Comparison of ENCODE assay signal across 7 mouse cellular contexts in the genomic region with DNA sequence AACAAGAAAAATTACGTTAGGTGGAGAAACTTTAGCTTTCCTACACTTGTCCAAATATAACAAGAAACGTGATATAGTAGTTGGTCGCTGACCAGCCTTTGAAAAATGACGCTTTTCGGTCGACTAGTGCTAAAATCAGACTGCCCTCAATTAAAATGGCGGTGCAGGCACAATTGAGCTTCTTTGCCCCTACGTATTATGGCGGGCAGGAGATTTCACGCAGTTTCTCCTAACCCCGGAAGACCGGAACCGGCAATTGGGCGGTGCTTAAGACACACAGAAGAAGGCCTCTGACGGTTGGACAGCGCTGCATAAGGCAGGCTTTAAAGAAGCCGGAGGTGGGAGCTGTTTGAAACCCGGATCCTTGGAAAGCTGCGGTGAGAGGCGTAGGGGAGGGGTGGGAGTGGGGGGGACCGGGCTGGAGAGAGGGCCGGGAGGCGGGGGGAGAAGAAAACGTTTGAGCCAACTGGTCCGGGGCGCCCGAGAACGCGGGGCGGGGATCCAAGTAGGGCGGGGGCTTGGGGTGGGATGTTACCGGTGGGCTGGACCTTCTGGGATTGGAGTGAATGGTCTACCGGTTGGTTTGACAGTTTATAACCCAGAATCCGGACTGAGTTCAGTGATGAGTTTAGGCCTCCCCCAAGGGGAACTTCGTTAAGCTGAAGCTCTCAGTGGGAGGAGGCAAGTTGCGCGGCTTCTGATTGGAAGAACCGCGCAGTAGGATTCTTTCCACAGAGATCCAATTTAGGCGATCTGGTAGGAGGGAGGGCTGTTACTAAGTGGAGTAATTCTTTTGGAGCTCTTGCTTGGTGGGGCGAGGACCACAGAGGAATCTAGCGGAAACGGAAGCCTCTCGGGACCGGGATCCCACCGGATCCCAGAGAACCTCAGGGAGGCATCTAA. TPM values are rescaled to one million over a fixed set of nuclear protein-coding genes. Genes with fewer than 3 reads are reported as not detected.
A peak's percentile ranks its signal among the peaks of the same experiment; 100 is the strongest.
DNase-seq lines count a peak whose midpoint lies in the region; ATAC-seq lines count a peak whose summit lies in the region.

No protein-coding gene starts in this region.

- peak overlapping the region; percentile 89 for H3K4me2 ChIP-seq in intestine, embryonic 16.5 days (ENCODE audit: low read depth, low read length)
- peak overlapping the region; percentile 88 for H3K4me2 ChIP-seq in midbrain, embryonic 11.5 days

- peak overlapping the region; percentile 82 for H3K4me3 ChIP-seq in intestine, embryonic 16.5 days (ENCODE audit: low read length)
- peak overlapping the region; percentile 72 for H3K4me3 ChIP-seq in midbrain, embryonic 11.5 days (ENCODE audit: low read depth, low read length)

- H3K9ac ChIP-seq in intestine, embryonic 16.5 days (ENCODE audit: low read depth, low read length): peak overlapping the region; percentile 95
- H3K9ac ChIP-seq in midbrain, embryonic 11.5 days (ENCODE audit: low read length): peak overlapping the region; percentile 82

- H3K9me3 ChIP-seq in intestine, embryonic 16.5 days (ENCODE audit: control insufficient read depth, low read length): peaks cover 3% of the 10 kb centered on the region; the same call in 1 of the 2 replicates
- no peaks in the 10 kb centered on the region for H3K9me3 ChIP-seq in midbrain, embryonic 11.5 days (ENCODE audit: control insufficient read depth, low read length)

- peaks cover 28% of the 10 kb centered on the region for H3K36me3 ChIP-seq in intestine, embryonic 16.5 days (ENCODE audit: control insufficient read depth, insufficient read depth, low read length)
- peaks cover 27% of the 10 kb centered on the region for H3K36me3 ChIP-seq in midbrain, embryonic 11.5 days (ENCODE audit: control insufficient read depth, insufficient read depth, low read length)

- intact Hi-C loops in left cerebral cortex, postnatal 36 days (cut with DNase I): loop anchor here (5.0 kb wide), 1 partner anchor 109 kb away; no protein-coding TSS in a partner anchor

- peak; percentile 94 for DNase-seq in adrenal gland, adult 8-10 months
- DNase-seq in embryo, embryonic 9.5 days (ENCODE audit: extremely low spot score): peak; percentile 92
- DNase-seq in gastrocnemius, postnatal 4 days (ENCODE audit: low spot score in 2 of 2): peak; percentile 73 to 89
- peak; percentile 94 for DNase-seq in left cerebral cortex, postnatal 36 days (ENCODE audit: low spot score in 2 of 2)
- DNase-seq in midbrain, embryonic 11.5 days (ENCODE audit: low spot score, missing footprints): peak; percentile 98
- peak; percentile 96 for DNase-seq in skeletal muscle tissue, adult 2 months (ENCODE audit: low read depth, low spot score)

- peaks cover 8% of the 10 kb centered on the region for H3K4me1 ChIP-seq in intestine, embryonic 16.5 days (ENCODE audit: control insufficient read depth, insufficient read depth, low read length)
- peaks cover 8% of the 10 kb centered on the region for H3K4me1 ChIP-seq in midbrain, embryonic 11.5 days (ENCODE audit: control insufficient read depth, insufficient read depth, low read length)

- no peaks in the 10 kb centered on the region for H3K27me3 ChIP-seq in intestine, embryonic 16.5 days (replicated peaks; ENCODE audit: control insufficient read depth, insufficient read depth, low read length)
- no peaks in the 10 kb centered on the region for H3K27me3 ChIP-seq in midbrain, embryonic 11.5 days (ENCODE audit: control insufficient read depth, insufficient read depth, low read length)

- H3K27ac ChIP-seq in intestine, embryonic 16.5 days (ENCODE audit: low read length): peak overlapping the region; percentile 99
- peak overlapping the region; percentile 87 for H3K27ac ChIP-seq in midbrain, embryonic 11.5 days (ENCODE audit: low read depth, low read length)

- under 1% methylated on average over 42 of the region's 46 CpGs for WGBS in intestine, embryonic 16.5 days
- WGBS in midbrain, embryonic 11.5 days: under 1% methylated on average over 43 of the region's 46 CpGs

- ATAC-seq in intestine, embryonic 16.5 days: peak; percentile 93
- peak; percentile 93 for ATAC-seq in midbrain, embryonic 11.5 days (ENCODE audit: low FRiP score)

RNA-seq across cellular contexts. Expression of gene Fbrs, which starts 8.0 kb away (rescaled TPM):
- total RNA-seq in adrenal gland, adult 8-10 months (2022): 10 to 100 TPM; 64.6 to 98.2 (median 75.6) TPM
- total RNA-seq in gastrocnemius, postnatal 4 days (2021): 10 to 100 TPM; 39.7 to 51.3 TPM
- polyA plus RNA-seq in intestine, embryonic 16.5 days (2015; fragmentation: Nextera tagmentation; extraction: Ambion mirVana): 8.0 and 8.9 TPM in 2 replicates
- total RNA-seq in left cerebral cortex, postnatal 36 days (2021): 10 to 100 TPM; 48.7 to 61.4 TPM
- polyA plus RNA-seq in midbrain, embryonic 11.5 days (2014; fragmentation: Nextera tagmentation; extraction: Ambion mirVana): 9.8 and 10.7 TPM in 2 replicates

RNA-seq across cellular contexts. Expression of gene Prr14, which starts 11.6 kb away (rescaled TPM):
- total RNA-seq in adrenal gland, adult 8-10 months (2022): 10 to 100 TPM; 49.1 to 65.5 (median 58.2) TPM
- total RNA-seq in gastrocnemius, postnatal 4 days (2021): 10 to 100 TPM; 26.1 to 32.5 TPM
- polyA plus RNA-seq in intestine, embryonic 16.5 days (2015; fragmentation: Nextera tagmentation; extraction: Ambion mirVana): 36.2 and 39.8 TPM in 2 replicates
- total RNA-seq in left cerebral cortex, postnatal 36 days (2021): 10 to 100 TPM; 25.7 to 30.2 TPM
- polyA plus RNA-seq in midbrain, embryonic 11.5 days (2014; fragmentation: Nextera tagmentation; extraction: Ambion mirVana): 70.3 and 72.4 TPM in 2 replicates

RNA-seq across cellular contexts. Expression of gene Zfp689, which starts 22.0 kb away (rescaled TPM):
- 1 to 10 TPM; 3.8 to 6.7 (median 4.5) TPM for total RNA-seq in adrenal gland, adult 8-10 months (2022)
- total RNA-seq in gastrocnemius, postnatal 4 days (2021): 1 to 10 TPM; 3.3 to 3.4 TPM
- polyA plus RNA-seq in intestine, embryonic 16.5 days (2015; fragmentation: Nextera tagmentation; extraction: Ambion mirVana): 4.5 and 5.9 TPM in 2 replicates
- total RNA-seq in left cerebral cortex, postnatal 36 days (2021): 1 to 10 TPM; 5.8 to 7.9 TPM
- 12.6 and 15.0 TPM in 2 replicates for polyA plus RNA-seq in midbrain, embryonic 11.5 days (2014; fragmentation: Nextera tagmentation; extraction: Ambion mirVana)

RNA-seq across cellular contexts. Expression of gene Srcap, which starts 40.8 kb away (rescaled TPM):
- 100 to 1,000 TPM; 103 to 156 (median 120) TPM for total RNA-seq in adrenal gland, adult 8-10 months (2022)
- total RNA-seq in gastrocnemius, postnatal 4 days (2021): 10 to 100 TPM; 70.3 to 78.6 TPM
- 18.4 and 18.6 TPM in 2 replicates for polyA plus RNA-seq in intestine, embryonic 16.5 days (2015; fragmentation: Nextera tagmentation; extraction: Ambion mirVana)
- 100 to 1,000 TPM in 1 of 2 experiments, 10 to 100 TPM in 1; 99.0 to 131 TPM for total RNA-seq in left cerebral cortex, postnatal 36 days (2021)
- polyA plus RNA-seq in midbrain, embryonic 11.5 days (2014; fragmentation: Nextera tagmentation; extraction: Ambion mirVana): 49.6 and 52.1 TPM in 2 replicates

RNA-seq across cellular contexts. Expression of gene Gm42715, which starts 48.4 kb away (rescaled TPM):
- total RNA-seq in adrenal gland, adult 8-10 months (2022): 10 to 100 TPM; 21.9 to 28.0 (median 26.2) TPM
- 10 to 100 TPM; 15.0 to 19.1 TPM for total RNA-seq in gastrocnemius, postnatal 4 days (2021)
- polyA plus RNA-seq in intestine, embryonic 16.5 days (2015; fragmentation: Nextera tagmentation; extraction: Ambion mirVana): 10.8 and 11.3 TPM in 2 replicates
- total RNA-seq in left cerebral cortex, postnatal 36 days (2021): 10 to 100 TPM in 1 of 2 experiments, 1 to 10 TPM in 1; 7.6 to 15.0 TPM
- 19.2 and 20.2 TPM in 2 replicates for polyA plus RNA-seq in midbrain, embryonic 11.5 days (2014; fragmentation: Nextera tagmentation; extraction: Ambion mirVana)

Comparison
In these comparisons a context has a peak if more than half of its experiments do, and no peak if none do; other contexts are left out.
1. Peak in every context shown above with its lines: DNase-seq, ATAC-seq, H3K4me3 ChIP-seq and H3K27ac ChIP-seq.